Mouse (Mus musculus) monocyte, adult 5-6 weeks (primary cell): ENCODE data around the gene Tmem265. TPM values are rescaled to one million over a fixed set of nuclear protein-coding genes. Genes with fewer than 3 reads are reported as not detected.

Experiments used
- ATAC-seq: fragments of 153-309, 156-312 bp; replicated peaks from 2 replicates; pipeline ENCODE4 v1.8.0; 2017; ENCODE audit warnings: mild to moderate bottlenecking; ENCODE audit not compliant: low TSS enrichment, insufficient number of reproducible peaks, severe bottlenecking, poor library complexity, low FRiP score
- total RNA-seq: library from RNA; stranded (forward); fragments of 200-1000, 200-491, 200-594 nt; gene quantifications from 3 replicates; pipeline ENCODE4 v1.2.3, GENCODE M21; 2017

The Tmem265 gene
- total RNA-seq, 1 experiment from 2014 or later, result 5.7 TPM

- ATAC-seq, result no peak
Observed at GRCm38 (mm10) chr7:127586149-127586548, 25.0 kb downstream of the Tmem265 start.

- no peak for ATAC-seq
Observed at GRCm38 (mm10) chr7:127587196-127587595, 26.0 kb downstream of the Tmem265 start.

- ATAC-seq, result peak; percentile 90
Observed at GRCm38 (mm10) chr7:127588011-127588871, 27.1 kb downstream of the Tmem265 start, which contains the start of the genes Ccdc189 and Rnf40. Ccdc189 (minus strand) TSS chr7:127588595. Rnf40 (plus strand) TSS chr7:127588767.

GRCm38 (mm10) chr7:127588901-127589300 lies 27.7 kb downstream of the Tmem265 start:
- ATAC-seq, result no peak

- ATAC-seq, result no peak
Observed at GRCm38 (mm10) chr7:127589637-127590036, 28.4 kb downstream of the Tmem265 start.

GRCm38 (mm10) chr7:127591108-127591507 lies 29.9 kb downstream of the Tmem265 start:
- ATAC-seq, result no peak

- no peak for ATAC-seq
Observed at GRCm38 (mm10) chr7:127592575-127592974, 31.4 kb downstream of the Tmem265 start.

- ATAC-seq, result no peak
Observed at GRCm38 (mm10) chr7:127596747-127597146, 35.6 kb downstream of the Tmem265 start.

- no peak for ATAC-seq
Observed at GRCm38 (mm10) chr7:127600612-127601011, 39.4 kb downstream of the Tmem265 start.

- no peak for ATAC-seq
Observed at GRCm38 (mm10) chr7:127601735-127602134, 40.5 kb downstream of the Tmem265 start.

GRCm38 (mm10) chr7:127602903-127603302 lies 41.7 kb downstream of the Tmem265 start:
- no peak for ATAC-seq

- no peak for ATAC-seq
Observed at GRCm38 (mm10) chr7:127604256-127604655, 43.1 kb downstream of the Tmem265 start.

GRCm38 (mm10) chr7:127607150-127607549 lies 46.0 kb downstream of the Tmem265 start:
- ATAC-seq, result no peak

- no peak for ATAC-seq
Observed at GRCm38 (mm10) chr7:127611011-127611410, 49.8 kb downstream of the Tmem265 start.

- ATAC-seq, result no peak
Observed at GRCm38 (mm10) chr7:127611561-127611960, 50.4 kb downstream of the Tmem265 start.

GRCm38 (mm10) chr7:127613501-127613900 lies 52.3 kb downstream of the Tmem265 start:
- ATAC-seq, result no peak

- no peak for ATAC-seq
Observed at GRCm38 (mm10) chr7:127614091-127614490, 52.9 kb downstream of the Tmem265 start.

GRCm38 (mm10) chr7:127614511-127614890 lies 53.3 kb downstream of the Tmem265 start:
- ATAC-seq, result no peak

GRCm38 (mm10) chr7:127614891-127615843 lies 54.0 kb downstream of the Tmem265 start, which contains the start of gene Zfp629:
Zfp629 (minus strand) TSS chr7:127615797.
- ATAC-seq, result peak; percentile 7; the same call in 1 of the 2 replicates
